Mouse (Mus musculus) kidney, embryonic 16.5 days (tissue): ENCODE results near the gene Dtnbp1. TPM values are rescaled to one million over a fixed set of nuclear protein-coding genes. Genes with fewer than 3 reads are reported as not detected.

Experiments
- ATAC-seq: fragments of 200-750 bp; cut with Nextera tagmentation; 2 replicates; pipeline ENCODE4 v1.8.0; 2017; ENCODE audit warnings: moderate TSS enrichment; ENCODE audit not compliant: low FRiP score, low TSS enrichment
- H3K27ac ChIP-seq: fragments of 300-500 bp; sonication (generic); 2 replicates; pipeline ENCODE4 v1.5.1; 2014; ENCODE audit warnings: low read length
- H3K27me3 ChIP-seq: fragments of 300-500 bp; sonication (generic); 2 replicates; pipeline ENCODE4 v1.6.1; 2014; ENCODE audit warnings: low read length, control low read depth, mixed read lengths; ENCODE audit not compliant: insufficient read depth
- H3K36me3 ChIP-seq: fragments of 300-500 bp; sonication (generic); 2 replicates; pipeline ENCODE4 v1.6.1; 2014; ENCODE audit warnings: low read length, control low read depth, mixed read lengths; ENCODE audit not compliant: insufficient read depth
- H3K4me1 ChIP-seq: fragments of 300-500 bp; sonication (generic); 2 replicates; pipeline ENCODE4 v1.6.1; 2014; ENCODE audit warnings: low read length, control low read depth, mixed read lengths; ENCODE audit not compliant: insufficient read depth
- H3K4me2 ChIP-seq: fragments of 300-500 bp; sonication (generic); replicated peaks from 2 replicates; pipeline ENCODE4 v1.6.1; 2014; ENCODE audit warnings: low read depth, low read length
- H3K4me3 ChIP-seq: fragments of 300-500 bp; sonication (generic); 2 replicates; pipeline ENCODE4 v1.5.1; 2014; ENCODE audit warnings: mild to moderate bottlenecking, low read length
- H3K9ac ChIP-seq: fragments of 300-500 bp; sonication (generic); replicated peaks from 2 replicates; pipeline ENCODE4 v1.6.1; 2014; ENCODE audit warnings: low read length
- H3K9me3 ChIP-seq: fragments of 300-500 bp; sonication (generic); 2 replicates; pipeline ENCODE4 v1.6.1; 2016; ENCODE audit warnings: low read length, control low read depth
- WGBS: fragments of 180-500 bp; shearing (Covaris S2); extraction: QIAGEN DNeasy Blood & Tissue Kit; methylation state at CpG from one replicate; pipeline ENCODE4 v1.1.7; 2014; 5-methylcytosine and 5-hydroxymethylcytosine counted together
- polyA plus RNA-seq: library from polyadenylated mRNA; unstranded; fragments of >200 nt; fragmentation: Nextera tagmentation; extraction: Ambion mirVana; gene quantifications from 2 replicates; pipeline ENCODE4 v1.2.1, GENCODE M21; 2015

The Dtnbp1 gene
- polyA plus RNA-seq, 1 experiment from 2014 or later = 81.8 TPM

DNA sequence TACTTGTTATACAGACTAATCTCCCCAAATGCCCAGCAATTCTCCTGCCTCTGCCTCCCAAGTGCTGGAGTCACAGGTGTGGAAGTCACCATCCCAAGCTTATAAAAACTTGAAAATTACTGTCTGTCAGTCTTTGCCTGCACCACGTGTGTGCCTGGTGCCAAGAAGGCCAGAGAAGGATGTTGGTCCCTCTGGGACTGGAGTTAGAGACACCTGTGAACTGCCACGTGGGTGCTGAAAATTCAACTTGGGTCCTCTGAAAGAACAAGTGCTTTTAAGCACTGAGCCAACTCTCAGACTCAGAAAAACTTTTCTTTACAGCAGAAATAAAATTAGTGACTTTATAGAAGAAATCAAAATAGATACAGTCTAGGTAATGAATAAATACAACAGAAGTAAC lies 15.6 kb downstream of the Dtnbp1 start:
- H3K9ac ChIP-seq = no peak overlapping the region
- H3K4me2 ChIP-seq = no peak overlapping the region
- H3K4me1 ChIP-seq = no peaks in the 10 kb centered on the region
- H3K27ac ChIP-seq = no peak overlapping the region
- no peaks in the 10 kb centered on the region for H3K9me3 ChIP-seq
- H3K4me3 ChIP-seq = no peak overlapping the region
- no peaks in the 10 kb centered on the region for H3K27me3 ChIP-seq
- no peak for ATAC-seq
- peaks cover 12% of the 10 kb centered on the region for H3K36me3 ChIP-seq
- 62% methylated on average over 2 of the region's 2 CpGs for WGBS

GRCm38 (mm10) chr13:44985321-44985720 lies 16.6 kb downstream of the Dtnbp1 start:
- Histone ChIP-seq H3K9ac (no peak overlapping the region), H3K4me2 (no peak overlapping the region), H3K4me3 (no peak overlapping the region), H3K27ac (no peak overlapping the region), H3K36me3 (peaks cover 16% of the 10 kb centered on the region), H3K27me3 (no peaks in the 10 kb centered on the region), H3K9me3 (no peaks in the 10 kb centered on the region), H3K4me1 (no peaks in the 10 kb centered on the region)
- no peak for ATAC-seq
- 69% methylated on average over 2 of the region's 2 CpGs for WGBS

DNA sequence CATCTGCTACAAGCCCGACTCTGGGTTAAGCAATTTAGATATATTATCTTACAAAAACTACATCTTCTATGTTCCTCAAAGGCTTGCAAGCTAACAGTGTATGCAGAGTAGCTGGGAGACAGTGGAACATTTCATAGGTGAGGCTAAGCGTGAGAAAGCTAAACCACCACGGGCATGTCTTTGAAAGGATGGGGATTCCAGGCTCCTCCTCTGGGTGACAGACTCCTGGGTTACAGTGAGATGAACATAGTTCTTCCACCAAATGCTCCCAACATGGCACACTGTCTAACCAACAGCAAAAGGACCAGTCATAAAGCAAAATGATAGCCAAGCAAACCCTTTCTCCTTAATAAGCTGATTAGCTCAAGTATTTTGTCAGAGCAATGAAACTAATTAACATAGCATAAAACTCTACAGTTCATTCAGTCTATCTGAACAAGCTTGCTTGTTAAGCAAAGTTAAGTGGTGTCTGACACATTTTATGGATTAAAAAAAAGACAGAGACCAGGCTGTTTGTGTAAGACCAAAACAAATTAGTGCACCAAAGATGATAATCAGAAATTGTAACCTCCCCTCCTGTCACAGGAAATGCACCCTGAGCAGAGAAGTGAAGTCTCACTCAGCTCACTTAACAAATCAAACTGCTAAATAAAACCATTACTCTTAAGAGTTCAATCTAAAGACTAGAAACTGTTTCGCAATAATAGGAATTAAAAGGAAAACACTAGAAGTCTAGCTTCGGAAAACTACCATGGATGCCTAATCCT lies 18.1 kb downstream of the Dtnbp1 start:
- Histone ChIP-seq H3K9me3 (no peaks in the 10 kb centered on the region), H3K27ac (no peak overlapping the region), H3K9ac (no peak overlapping the region), H3K4me3 (no peak overlapping the region), H3K4me2 (no peak overlapping the region), H3K27me3 (no peaks in the 10 kb centered on the region), H3K4me1 (no peaks in the 10 kb centered on the region), H3K36me3 (peaks cover 16% of the 10 kb centered on the region)
- 85% methylated on average over 5 of the region's 5 CpGs for WGBS
- no peak for ATAC-seq

GRCm38 (mm10) chr13:44982799-44983198 lies 19.1 kb downstream of the Dtnbp1 start:
- no peak for ATAC-seq

DNA sequence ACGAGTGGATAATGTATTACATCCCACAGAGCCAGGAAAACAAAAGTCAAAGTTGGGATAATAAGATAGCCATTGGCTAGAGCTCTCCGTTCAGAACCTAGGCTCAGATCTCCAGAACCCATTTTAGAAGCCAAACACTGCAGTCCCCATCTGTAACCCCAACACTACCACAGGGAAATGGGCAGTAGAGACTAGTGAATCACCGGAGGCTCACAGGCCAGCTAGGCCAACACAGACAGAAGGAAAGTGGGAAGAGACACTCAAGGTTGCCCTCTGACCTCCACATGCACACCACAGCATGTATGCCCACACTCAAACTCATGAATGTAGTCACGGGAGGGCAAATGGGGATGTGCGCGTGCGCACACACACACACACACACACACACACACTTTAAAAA lies 22.5 kb downstream of the Dtnbp1 start:
- Histone ChIP-seq H3K9ac (no peak overlapping the region), H3K4me3 (no peak overlapping the region), H3K36me3 (peaks cover 13% of the 10 kb centered on the region), H3K4me2 (no peak overlapping the region), H3K27ac (no peak overlapping the region), H3K27me3 (no peaks in the 10 kb centered on the region), H3K4me1 (no peaks in the 10 kb centered on the region), H3K9me3 (no peaks in the 10 kb centered on the region)
- 89% methylated on average over 7 of the region's 7 CpGs for WGBS
- no peak for ATAC-seq

More at GRCm38 (mm10) chr13:44982799-44983198, 19.1 kb downstream of the Dtnbp1 start:
- no peaks in the 10 kb centered on the region for H3K4me1 ChIP-seq
- H3K4me3 ChIP-seq = no peak overlapping the region
- H3K4me2 ChIP-seq = no peak overlapping the region
- no peak overlapping the region for H3K9ac ChIP-seq
- no peak overlapping the region for H3K27ac ChIP-seq
- H3K27me3 ChIP-seq = no peaks in the 10 kb centered on the region
- 83% methylated on average over 7 of the region's 7 CpGs for WGBS
- no peaks in the 10 kb centered on the region for H3K9me3 ChIP-seq
- H3K36me3 ChIP-seq = peaks cover 13% of the 10 kb centered on the region

- WGBS = 80% methylated on average over 2 of the region's 2 CpGs
- Histone ChIP-seq H3K4me3 (no peak overlapping the region), H3K36me3 (peaks cover 16% of the 10 kb centered on the region), H3K27me3 (no peaks in the 10 kb centered on the region), H3K27ac (no peak overlapping the region), H3K4me1 (no peaks in the 10 kb centered on the region), H3K9ac (no peak overlapping the region), H3K9me3 (no peaks in the 10 kb centered on the region), H3K4me2 (no peak overlapping the region)
- no peak for ATAC-seq
Observed at GRCm38 (mm10) chr13:44977483-44978141, 24.3 kb downstream of the Dtnbp1 start.

DNA sequence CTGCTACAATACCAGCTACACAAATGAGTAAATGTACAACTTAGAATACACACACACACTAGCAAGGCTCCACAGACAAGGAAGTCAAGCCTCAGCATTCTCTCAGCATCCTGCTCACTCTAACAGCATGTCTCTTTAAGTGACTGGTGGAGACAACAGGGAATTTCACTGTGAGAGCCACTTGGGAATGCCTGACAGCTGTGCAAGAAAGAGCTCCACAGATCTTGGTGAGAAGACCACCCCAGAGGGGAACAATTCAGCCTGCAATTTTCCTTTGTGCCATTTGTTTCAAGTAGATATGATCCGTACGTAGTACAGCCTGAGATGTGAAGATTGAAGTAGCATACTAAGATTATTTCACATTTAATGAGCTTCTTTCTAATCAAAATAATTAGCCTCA lies 24.9 kb downstream of the Dtnbp1 start:
- no peak overlapping the region for H3K27ac ChIP-seq
- no peak overlapping the region for H3K4me3 ChIP-seq
- H3K9ac ChIP-seq = no peak overlapping the region
- no peak for ATAC-seq
- no peaks in the 10 kb centered on the region for H3K9me3 ChIP-seq
- no peak overlapping the region for H3K4me2 ChIP-seq
- no peaks in the 10 kb centered on the region for H3K4me1 ChIP-seq
- WGBS = 92% methylated on average over 2 of the region's 2 CpGs
- H3K27me3 ChIP-seq = no peaks in the 10 kb centered on the region
- H3K36me3 ChIP-seq = peaks cover 14% of the 10 kb centered on the region; the same call in 1 of the 2 replicates

GRCm38 (mm10) chr13:44960542-44961291 lies 41.2 kb downstream of the Dtnbp1 start:
- H3K27me3 ChIP-seq = no peaks in the 10 kb centered on the region
- 85% methylated on average over 5 of the region's 5 CpGs for WGBS
- no peaks in the 10 kb centered on the region for H3K4me1 ChIP-seq
- H3K27ac ChIP-seq = no peak overlapping the region
- no peaks in the 10 kb centered on the region for H3K9me3 ChIP-seq
- no peak overlapping the region for H3K4me2 ChIP-seq
- no peak overlapping the region for H3K4me3 ChIP-seq
- no peak for ATAC-seq
- H3K36me3 ChIP-seq = 0 out of 2 replicates have a peak, but pooled peaks cover 3% of the 10 kb centered on the region
- H3K9ac ChIP-seq = no peak overlapping the region

GRCm38 (mm10) chr13:44957049-44957448 lies 44.9 kb downstream of the Dtnbp1 start:
- no peaks in the 10 kb centered on the region for H3K4me1 ChIP-seq
- no peaks in the 10 kb centered on the region for H3K27me3 ChIP-seq
- 91% methylated on average over 8 of the region's 8 CpGs for WGBS
- H3K27ac ChIP-seq = no peak overlapping the region
- H3K36me3 ChIP-seq = 0 out of 2 replicates have a peak, but pooled peaks cover 3% of the 10 kb centered on the region
- H3K9ac ChIP-seq = no peak overlapping the region
- no peak overlapping the region for H3K4me3 ChIP-seq
- no peak overlapping the region for H3K4me2 ChIP-seq
- H3K9me3 ChIP-seq = no peaks in the 10 kb centered on the region
- no peak for ATAC-seq
